Mouse (Mus musculus) intestine, postnatal 0 days (tissue): ENCODE measurements around the gene Slc1a5. TPM values are rescaled to one million over a fixed set of nuclear protein-coding genes. Genes with fewer than 3 reads are reported as not detected.

ENCODE experiments used
- ATAC-seq: fragments of 200-750 bp; cut with Nextera tagmentation; 2 replicates; pipeline ENCODE4 v1.8.0; 2017; ENCODE audit warnings: mild to moderate bottlenecking, moderate TSS enrichment, moderate library complexity
- H3K27ac ChIP-seq: fragments of 300-500 bp; sonication (generic); 2 replicates; pipeline ENCODE4 v1.5.1; 2014; ENCODE audit warnings: mild to moderate bottlenecking, low read depth, low read length, moderate library complexity
- H3K27me3 ChIP-seq: fragments of 300-500 bp; sonication (generic); replicated peaks from 2 replicates; pipeline ENCODE4 v1.6.1; 2014; ENCODE audit warnings: low read length, mixed read lengths; ENCODE audit not compliant: control insufficient read depth, insufficient read depth
- H3K36me3 ChIP-seq: fragments of 300-500 bp; sonication (generic); 2 replicates; pipeline ENCODE4 v1.6.1; 2014; ENCODE audit warnings: mild to moderate bottlenecking, moderate library complexity; ENCODE audit not compliant: control insufficient read depth, insufficient read depth
- H3K4me1 ChIP-seq: fragments of 300-500 bp; sonication (generic); replicated peaks from 2 replicates; pipeline ENCODE4 v1.6.1; 2014; ENCODE audit warnings: antibody characterized with exemption, low read length, mixed read lengths; ENCODE audit not compliant: control insufficient read depth, insufficient read depth
- H3K4me2 ChIP-seq: fragments of 300-500 bp; sonication (generic); replicated peaks from 2 replicates; pipeline ENCODE4 v1.6.1; 2014; ENCODE audit warnings: low read depth, mild to moderate bottlenecking, moderate library complexity
- H3K4me3 ChIP-seq: fragments of 300-500 bp; sonication (generic); 2 replicates; pipeline ENCODE4 v1.5.1; 2014; ENCODE audit warnings: low read depth, low read length
- H3K9ac ChIP-seq: fragments of 300-500 bp; sonication (generic); 2 replicates; pipeline ENCODE4 v1.6.1; 2014; ENCODE audit warnings: mild to moderate bottlenecking, low read depth, low read length
- H3K9me3 ChIP-seq: fragments of 300-500 bp; sonication (generic); 2 replicates; pipeline ENCODE4 v1.6.1; 2016; ENCODE audit warnings: mixed run types; ENCODE audit not compliant: control insufficient read depth
- CTCF ChIP-seq: sonication (generic); IDR thresholded peaks from 2 replicates; pipeline ENCODE4 v1.5.1; 2016; ENCODE audit warnings: low read depth, mild to moderate bottlenecking, control low read depth, antibody characterized with exemption, moderate library complexity
- WGBS: fragments of 180-500 bp; shearing (Covaris S2); extraction: QIAGEN DNeasy Blood & Tissue Kit; methylation state at CpG from one replicate; pipeline ENCODE4 v1.1.7; 2014; 5-methylcytosine and 5-hydroxymethylcytosine counted together
- polyA plus RNA-seq: library from polyadenylated mRNA; unstranded; fragments of >200 nt; fragmentation: Nextera tagmentation; extraction: Ambion mirVana; gene quantifications from 2 replicates; pipeline ENCODE4 v1.2.1, GENCODE M21; 2015

Slc1a5 gene
- polyA plus RNA-seq, 1 experiment from 2014 or later, result 19.8 TPM

DNA sequence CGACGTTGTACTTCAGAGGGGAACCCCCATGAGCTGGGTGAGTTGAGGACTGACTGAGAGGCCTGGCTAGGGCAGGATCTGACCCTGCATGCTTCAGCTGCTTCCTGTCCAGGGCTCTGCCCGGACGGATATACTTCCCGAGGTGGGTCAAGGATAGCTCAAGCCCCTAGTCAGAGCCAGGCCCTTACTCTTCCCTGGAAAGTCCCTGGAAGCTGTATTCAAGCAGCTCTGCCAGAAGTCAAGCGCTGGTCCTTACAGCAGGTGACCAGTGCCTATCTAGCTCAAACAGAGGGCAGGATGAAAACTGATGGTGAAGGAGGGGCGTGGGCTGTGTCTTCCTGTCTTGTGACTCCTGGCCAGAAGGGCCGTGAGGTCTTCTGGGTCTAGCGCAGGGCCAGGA, 49.3 kb downstream of the Slc1a5 start:
- peaks cover 91% of the 10 kb centered on the region for H3K36me3 ChIP-seq
- no peak overlapping the region for H3K4me3 ChIP-seq
- no peak for ATAC-seq
- H3K4me1 ChIP-seq, result no peaks in the 10 kb centered on the region
- no peak overlapping the region for H3K27ac ChIP-seq
- no peaks in the 10 kb centered on the region for H3K9me3 ChIP-seq
- no peak for TF ChIP-seq CTCF
- no peak overlapping the region for H3K9ac ChIP-seq
- no peak overlapping the region for H3K4me2 ChIP-seq
- H3K27me3 ChIP-seq, result no peaks in the 10 kb centered on the region
- WGBS, result 82% methylated on average over 9 of the region's 9 CpGs

DNA sequence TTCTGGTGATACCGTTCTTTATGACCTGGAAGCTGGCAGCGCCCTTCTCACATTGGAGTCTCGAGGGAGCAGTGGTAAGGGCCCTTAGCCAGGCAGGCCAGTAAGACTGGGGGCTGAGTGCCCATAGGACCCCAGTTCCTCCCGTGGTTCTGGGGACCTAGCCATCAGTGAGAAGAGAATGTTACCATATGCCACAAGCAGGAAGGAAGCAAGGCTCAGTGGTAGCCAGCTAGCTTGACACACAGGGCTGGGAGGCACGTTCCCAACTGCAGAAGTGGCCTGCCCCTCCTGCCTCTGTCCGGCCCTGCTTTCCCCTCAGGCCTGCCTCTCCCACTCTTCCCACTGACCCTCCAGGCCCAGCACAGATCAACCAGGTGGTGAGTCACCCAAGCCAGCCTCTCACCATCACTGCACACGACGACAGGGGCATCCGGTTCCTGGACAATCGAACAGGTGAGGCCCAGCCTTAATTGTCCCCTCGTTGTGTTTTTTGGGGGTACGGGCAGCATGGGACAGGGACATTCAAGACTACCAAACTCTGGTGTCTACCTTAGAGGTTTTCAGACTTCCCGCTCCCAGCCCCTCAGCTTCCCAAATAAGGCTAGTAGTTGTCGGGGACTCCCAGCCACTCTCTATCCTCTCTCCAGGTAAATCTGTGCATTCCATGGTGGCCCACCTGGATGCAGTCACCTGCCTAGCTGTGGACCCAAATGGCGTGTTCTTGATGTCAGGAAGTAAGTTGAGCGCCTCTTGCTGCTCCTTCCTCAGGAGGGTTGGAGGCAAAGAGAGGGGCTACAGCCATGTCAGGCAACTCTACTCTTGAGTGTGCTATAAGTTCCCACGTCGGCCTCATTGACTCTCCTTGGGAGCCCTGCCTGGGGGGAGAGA, 57.0 kb downstream of the Slc1a5 start:
- WGBS, result 92% methylated on average over 18 of the region's 18 CpGs
- Histone ChIP-seq H3K27ac (no peak overlapping the region), H3K36me3 (peaks cover 57% of the 10 kb centered on the region), H3K4me3 (no peak overlapping the region), H3K4me1 (no peaks in the 10 kb centered on the region), H3K27me3 (no peaks in the 10 kb centered on the region), H3K9ac (no peak overlapping the region), H3K4me2 (no peak overlapping the region), H3K9me3 (no peaks in the 10 kb centered on the region)
- no peak for ATAC-seq
- TF ChIP-seq CTCF, result no peak

DNA sequence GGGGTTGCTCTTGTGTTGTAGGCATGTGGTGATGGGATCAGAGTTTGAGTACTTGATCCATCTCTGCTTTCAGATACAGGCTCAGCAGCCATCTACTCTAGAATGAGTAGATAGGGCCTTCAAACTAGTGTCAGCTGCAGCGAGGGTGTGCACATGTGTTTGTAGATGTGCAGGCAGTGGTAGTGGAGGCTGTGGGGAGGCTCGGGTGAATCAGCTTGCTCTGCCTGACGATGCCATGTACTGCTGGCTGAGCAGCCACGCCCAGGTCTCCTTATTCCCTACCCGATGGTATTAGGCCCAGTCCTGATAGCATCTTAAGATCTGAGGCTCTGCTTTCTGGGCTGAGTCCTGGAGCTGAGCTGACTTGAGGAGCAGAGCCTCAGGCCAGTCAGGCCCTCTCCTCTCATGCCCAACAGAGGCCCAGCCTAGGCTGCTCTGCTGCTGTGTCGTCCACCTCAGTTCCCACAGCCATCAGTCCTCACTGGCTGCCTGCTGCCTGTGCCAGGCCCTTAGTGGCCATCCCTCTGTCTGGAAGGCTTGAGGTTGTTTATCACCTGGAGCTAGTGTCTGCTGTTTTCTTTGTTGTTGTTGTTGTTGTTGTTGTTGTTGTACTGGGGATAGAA, 57.8 kb downstream of the Slc1a5 start:
- ATAC-seq, result no peak
- no peaks in the 10 kb centered on the region for H3K27me3 ChIP-seq
- H3K9me3 ChIP-seq, result no peaks in the 10 kb centered on the region
- no peak overlapping the region for H3K27ac ChIP-seq
- peaks cover 49% of the 10 kb centered on the region for H3K36me3 ChIP-seq
- no peak overlapping the region for H3K9ac ChIP-seq
- H3K4me1 ChIP-seq, result no peaks in the 10 kb centered on the region
- no peak overlapping the region for H3K4me2 ChIP-seq
- no peak for TF ChIP-seq CTCF
- H3K4me3 ChIP-seq, result no peak overlapping the region
- 68% methylated on average over 6 of the region's 6 CpGs for WGBS

DNA sequence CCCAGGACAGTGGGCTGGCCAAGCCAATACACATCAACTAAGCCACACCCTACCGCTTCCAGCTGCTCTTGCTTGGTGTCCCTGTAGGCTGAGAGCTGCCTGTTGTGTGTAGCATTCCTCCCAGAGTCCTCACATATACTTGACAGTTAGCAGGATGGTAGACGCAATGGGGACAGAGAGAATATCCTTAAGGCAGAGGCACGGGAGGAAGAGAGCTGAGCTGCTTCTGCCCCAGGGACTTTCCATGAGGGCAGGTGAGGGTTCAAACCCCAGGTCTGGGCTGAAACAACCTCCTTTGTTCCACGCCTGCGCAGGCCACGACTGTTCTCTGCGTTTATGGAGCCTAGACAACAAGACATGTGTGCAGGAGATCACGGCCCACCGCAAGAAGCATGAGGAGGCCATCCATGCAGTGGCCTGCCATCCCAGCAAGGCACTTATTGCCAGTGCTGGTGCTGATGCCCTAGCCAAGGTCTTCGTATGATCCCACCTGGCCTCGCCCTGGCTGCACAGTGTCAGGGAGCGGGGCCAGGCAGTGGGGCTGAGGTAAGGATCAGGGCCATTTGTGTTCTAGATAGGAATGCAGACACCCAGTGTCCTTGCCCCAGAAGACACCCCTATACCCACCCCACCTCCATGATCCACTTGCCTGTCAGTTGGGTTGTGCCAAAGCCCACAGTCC, 58.4 kb downstream of the Slc1a5 start:
- Histone ChIP-seq H3K27ac (no peak overlapping the region), H3K27me3 (no peaks in the 10 kb centered on the region), H3K9ac (no peak overlapping the region), H3K4me2 (no peak overlapping the region), H3K4me3 (no peak overlapping the region), H3K36me3 (peaks cover 46% of the 10 kb centered on the region), H3K9me3 (no peaks in the 10 kb centered on the region), H3K4me1 (no peaks in the 10 kb centered on the region)
- WGBS, result 91% methylated on average over 12 of the region's 12 CpGs
- no peak for TF ChIP-seq CTCF
- no peak for ATAC-seq

DNA sequence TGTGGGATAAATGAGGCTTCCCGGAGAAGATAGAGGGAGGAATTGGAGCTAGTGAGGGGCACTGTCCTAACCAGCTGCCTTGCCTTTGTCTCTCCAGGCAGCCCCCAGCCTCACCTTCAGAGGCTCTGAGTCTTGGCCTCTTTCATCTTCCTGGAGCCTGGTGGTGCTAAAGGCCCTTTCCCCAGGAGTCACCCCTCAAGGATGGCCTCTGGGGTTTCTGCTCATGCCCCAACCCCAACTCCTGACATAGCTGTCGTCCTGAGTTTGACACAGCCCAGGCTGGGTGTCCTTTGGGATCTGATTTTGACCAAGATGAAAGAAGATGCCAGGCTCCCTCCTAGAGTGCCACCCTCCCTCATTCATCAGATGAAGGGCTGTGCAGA, 59.0 kb downstream of the Slc1a5 start:
- Histone ChIP-seq H3K4me1 (no peaks in the 10 kb centered on the region), H3K4me2 (no peak overlapping the region), H3K27ac (no peak overlapping the region), H3K27me3 (no peaks in the 10 kb centered on the region), H3K4me3 (no peak overlapping the region), H3K36me3 (peaks cover 41% of the 10 kb centered on the region), H3K9ac (no peak overlapping the region), H3K9me3 (no peaks in the 10 kb centered on the region)
- no peak for ATAC-seq
- no peak for TF ChIP-seq CTCF
- 70% methylated on average over 2 of the region's 2 CpGs for WGBS

DNA sequence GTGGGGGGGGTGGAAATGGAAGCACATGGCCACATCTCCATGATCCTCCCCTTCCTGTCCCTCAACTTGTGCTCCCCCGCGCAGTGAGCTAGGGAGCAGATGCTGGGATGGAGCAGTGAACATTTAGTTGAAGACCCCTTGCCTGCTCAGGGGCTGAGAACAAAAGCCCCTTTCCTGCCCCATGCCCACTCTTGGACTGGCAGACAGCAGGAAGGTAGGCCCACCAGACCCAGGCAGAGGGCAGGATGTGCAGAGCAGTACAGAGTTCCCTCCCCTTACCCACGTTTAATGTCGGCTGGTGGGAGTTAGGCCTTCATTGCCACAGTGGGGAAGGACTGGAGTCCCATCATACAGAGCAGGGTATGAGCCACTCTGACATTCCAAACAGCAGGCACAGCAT, 59.9 kb downstream of the Slc1a5 start:
- Histone ChIP-seq H3K36me3 (peaks cover 39% of the 10 kb centered on the region), H3K4me1 (no peaks in the 10 kb centered on the region), H3K9ac (no peak overlapping the region), H3K27me3 (no peaks in the 10 kb centered on the region), H3K27ac (peak overlapping the region; percentile 57), H3K4me3 (no peak overlapping the region), H3K4me2 (no peak overlapping the region), H3K9me3 (no peaks in the 10 kb centered on the region)
- ATAC-seq, result no peak
- whole genome bisulfite sequencing, result 70% methylated on average over 4 of the region's 4 CpGs
- TF ChIP-seq CTCF, result no peak
